Mouse (Mus musculus) embryonic stem cell, embryonic (primary cell): ENCODE results near the gene Lep.

Source experiments
- CTCF ChIA-PET, 4 experiments: fragments of 300-600 bp in 2 of 4; fragments of 350-600 bp in 2 of 4; sonication (Branson Sonifier 250); formaldehyde crosslinking; loops; one replicate each; lab custom pipeline; 2022; ENCODE audit warnings: inconsistent platforms in 2 of 4; lab: Charles Lee
- POLR2A ChIA-PET, 4 experiments: fragments of 300-600 bp in 2 of 4; fragments of 350-600 bp in 2 of 4; sonication (Branson Sonifier 250); formaldehyde crosslinking; loops; one replicate each; lab custom pipeline; 2022; ENCODE audit warnings: antibody characterized with exemption in 4 of 4, inconsistent platforms in 1 of 4; lab: Charles Lee

The Lep gene

DNA sequence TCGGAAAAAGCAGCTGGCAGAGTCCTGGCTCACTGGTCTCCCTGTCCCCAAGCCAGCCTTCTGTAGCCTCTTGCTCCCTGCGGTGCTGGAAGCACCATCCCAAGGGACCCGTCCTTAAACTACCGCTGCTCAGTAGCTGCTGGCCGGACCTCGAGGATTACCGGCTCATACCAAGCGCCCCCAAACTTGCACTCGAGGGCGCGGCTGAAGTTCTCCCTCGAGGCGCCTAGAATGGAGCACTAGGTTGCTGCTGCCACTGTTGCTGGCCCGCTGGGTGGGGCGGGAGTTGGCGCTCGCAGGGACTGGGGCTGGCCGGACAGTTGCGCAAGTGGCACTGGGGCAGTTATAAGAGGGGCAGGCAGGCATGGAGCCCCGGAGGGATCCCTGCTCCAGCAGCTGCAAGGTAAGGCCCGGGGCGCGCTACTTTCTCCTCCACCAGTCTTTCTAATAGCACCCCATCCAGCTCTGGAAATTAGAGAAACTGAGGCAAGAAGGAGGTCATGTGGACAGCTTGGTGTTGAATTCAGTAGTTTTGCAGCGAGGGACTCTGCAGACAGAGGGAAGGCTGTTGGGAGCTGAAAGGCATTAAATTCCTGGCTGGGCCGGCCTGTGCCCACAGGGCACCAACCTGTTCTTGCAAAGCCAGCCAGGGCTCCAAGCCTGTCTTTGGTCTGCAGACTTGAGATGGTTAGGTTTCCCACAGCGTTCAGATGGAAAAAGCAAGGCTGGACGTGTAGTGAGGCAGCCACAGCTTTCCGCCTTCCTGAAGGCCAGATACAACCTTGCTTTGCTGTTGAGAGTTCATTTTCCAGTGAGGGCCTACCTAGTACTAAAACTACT is at the start of gene Lep:
Lep (plus strand) TSS at position 375 of the 840 bp plus-strand sequence.
- ChIA-PET CTCF (interaction anchor here in 3 of 4 experiments (0.6 to 0.9 kb wide), 3 partner anchors 36 to 38 kb away, joined by 3 to 14 read pairs (median 3); no protein-coding TSS in a partner anchor), POLR2A (interaction anchor here in 2 of 4 experiments (1.1 to 1.6 kb wide), 2 partner anchors 58 to 104 kb away, joined by 3 read pairs; partner anchors contain the start of gene Rbm28 (in 1 of the 2))

DNA sequence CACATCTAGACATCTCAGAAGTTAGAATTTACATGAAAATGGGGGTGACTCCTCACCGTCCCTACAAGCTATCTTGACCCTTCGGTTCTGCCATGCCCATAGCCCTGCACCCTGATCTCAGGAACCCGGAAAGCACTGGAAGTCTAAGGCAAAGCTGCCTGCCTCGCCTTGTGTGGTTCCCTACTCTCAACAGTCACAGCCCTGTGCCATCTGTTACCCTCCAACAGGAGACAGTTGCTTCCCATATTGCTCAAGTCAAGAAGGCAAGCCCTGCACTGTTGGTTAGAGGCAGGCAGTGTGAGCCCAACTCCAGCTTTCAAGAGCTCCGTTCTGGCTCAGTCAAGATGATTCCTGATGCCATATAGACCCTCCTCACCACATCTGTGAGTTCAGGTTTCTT is 48.4 kb upstream of the Lep start:
- CTCF ChIA-PET, result interaction anchor here in 2 of 4 experiments (0.6 kb wide), 2 partner anchors 534 to 588 kb away, joined by 3 to 5 read pairs; partner anchors contain the start of gene Arf5 (in 1 of the 2)

GRCm38 (mm10) chr6:29013216-29013615 is 46.8 kb upstream of the Lep start:
- ChIA-PET CTCF (interaction anchor here in 3 of 4 experiments (1.1 to 3.0 kb wide), 4 partner anchors 9 to 64 kb away, joined by 3 to 13 read pairs (median 4); no protein-coding TSS in a partner anchor), POLR2A (interaction anchor here in 1 of 4 experiments (9.5 kb wide), 1 partner anchor 8 kb away, joined by 94 read pairs; no protein-coding TSS in a partner anchor)

More for the DNA sequence above, 48.4 kb upstream of the Lep start:
- POLR2A ChIA-PET, result interaction anchor here in 2 of 4 experiments (0.6 kb wide), 3 partner anchors 13 to 31 kb away, joined by 3 to 7 read pairs (median 3); no protein-coding TSS in a partner anchor

DNA sequence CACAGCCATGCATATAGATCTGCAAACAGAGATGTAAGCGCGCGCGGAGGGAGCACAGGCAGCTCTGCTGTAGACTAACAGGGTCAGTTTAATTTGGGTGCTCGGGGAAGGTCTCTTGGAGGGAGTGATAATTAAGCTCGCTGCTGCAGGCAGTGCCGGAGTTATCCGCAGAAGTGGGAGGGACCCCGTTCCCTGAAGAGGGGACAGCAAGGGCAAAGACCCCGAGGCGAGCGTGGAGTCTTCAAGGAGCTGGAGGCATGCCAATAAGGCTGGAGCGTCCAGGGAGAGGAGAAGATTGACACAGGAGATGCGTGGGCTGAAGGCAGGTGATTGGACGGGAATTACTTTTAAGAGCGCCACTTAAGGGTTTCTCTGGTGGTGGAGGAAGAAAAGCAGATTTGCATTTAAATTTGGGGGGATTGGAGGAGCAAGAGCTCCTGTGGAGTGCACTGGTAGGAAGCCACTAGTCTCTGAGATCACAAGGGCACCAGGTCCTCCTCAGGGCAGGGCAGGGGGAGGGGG is 43.1 kb upstream of the Lep start:
- CTCF ChIA-PET, result interaction anchor here (0.6 to 2.1 kb wide), 11 partner anchors 8 to 461 kb away, joined by 3 to 10 read pairs (median 3); no protein-coding TSS in a partner anchor
- POLR2A ChIA-PET, result interaction anchor here (0.6 to 9.5 kb wide), 35 partner anchors 8 to 602 kb away, joined by 3 to 94 read pairs (median 4); no protein-coding TSS in a partner anchor

DNA sequence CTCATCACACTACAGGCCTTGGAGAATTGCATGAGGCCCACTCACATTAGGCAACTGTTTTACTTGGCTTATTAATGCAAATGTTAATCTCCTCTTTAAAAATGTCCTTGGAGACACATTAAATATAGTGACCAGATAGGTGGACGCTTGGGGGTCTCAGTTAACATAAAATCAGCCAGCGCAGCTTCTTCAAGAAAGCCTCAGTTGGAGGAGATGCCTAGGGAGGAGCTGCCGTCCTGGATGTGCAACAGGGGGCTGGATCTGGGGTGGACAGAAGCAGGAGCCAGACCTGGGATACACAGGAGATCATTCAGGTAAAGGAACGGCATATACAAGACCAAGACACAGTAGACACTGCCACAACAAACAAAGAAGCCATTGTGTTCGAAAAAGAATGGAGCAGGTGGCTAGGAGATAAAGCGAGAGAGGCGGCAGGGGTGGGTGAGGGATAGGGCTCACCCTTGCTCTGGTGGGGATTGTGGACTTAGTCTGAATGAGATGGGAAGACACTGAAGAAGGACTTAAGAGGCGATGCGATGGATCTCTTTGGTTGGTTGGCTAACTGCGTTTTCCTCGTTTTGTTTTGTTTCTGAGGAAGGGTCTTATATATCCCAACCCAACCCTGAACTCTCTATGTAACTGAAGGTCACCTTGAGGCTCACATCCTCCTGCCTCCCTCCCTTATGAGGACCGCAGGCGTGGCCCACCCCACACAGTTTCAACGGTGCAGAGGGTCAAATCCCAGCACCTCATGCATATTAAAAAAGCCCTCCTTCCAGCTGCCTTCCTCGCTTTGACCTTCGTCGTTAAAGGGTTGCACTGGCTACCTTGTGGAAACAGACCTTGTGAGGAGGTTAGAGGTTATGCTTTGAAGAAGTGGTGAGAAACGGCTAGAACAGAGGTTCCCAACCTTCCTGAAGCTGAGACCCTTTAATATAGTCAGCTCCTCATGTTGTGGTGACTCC is 40.0 kb upstream of the Lep start:
- ChIA-PET CTCF (interaction anchor here (0.6 to 2.8 kb wide), 13 partner anchors 15 to 463 kb away, joined by 3 to 17 read pairs (median 4); no protein-coding TSS in a partner anchor), POLR2A (interaction anchor here in 3 of 4 experiments (0.6 to 9.5 kb wide), 13 partner anchors 8 to 595 kb away, joined by 3 to 94 read pairs (median 6); no protein-coding TSS in a partner anchor)

GRCm38 (mm10) chr6:29020937-29021336 is 39.1 kb upstream of the Lep start:
- ChIA-PET POLR2A (interaction anchor here in 3 of 4 experiments (0.6 to 9.5 kb wide), 18 partner anchors 12 to 541 kb away, joined by 3 to 94 read pairs (median 4); no protein-coding TSS in a partner anchor), CTCF (interaction anchor here (0.6 to 2.8 kb wide), 7 partner anchors 65 to 103 kb away, joined by 3 to 16 read pairs (median 3); no protein-coding TSS in a partner anchor)

GRCm38 (mm10) chr6:29021501-29021900 is 38.5 kb upstream of the Lep start:
- CTCF ChIA-PET, result interaction anchor here (0.8 to 2.8 kb wide), 7 partner anchors 8 to 489 kb away, joined by 3 to 16 read pairs (median 3); no protein-coding TSS in a partner anchor
- POLR2A ChIA-PET, result interaction anchor here in 3 of 4 experiments (0.7 to 9.5 kb wide), 14 partner anchors 11 to 541 kb away, joined by 3 to 94 read pairs (median 4); no protein-coding TSS in a partner anchor

- CTCF ChIA-PET, result interaction anchor here (0.8 to 2.8 kb wide), 7 partner anchors 9 to 490 kb away, joined by 3 to 16 read pairs (median 3); no protein-coding TSS in a partner anchor
- POLR2A ChIA-PET, result interaction anchor here in 2 of 4 experiments (0.7 to 9.5 kb wide), 10 partner anchors 17 to 542 kb away, joined by 3 to 94 read pairs (median 6); no protein-coding TSS in a partner anchor
Measured at GRCm38 (mm10) chr6:29022115-29022514, 37.9 kb upstream of the Lep start.

DNA sequence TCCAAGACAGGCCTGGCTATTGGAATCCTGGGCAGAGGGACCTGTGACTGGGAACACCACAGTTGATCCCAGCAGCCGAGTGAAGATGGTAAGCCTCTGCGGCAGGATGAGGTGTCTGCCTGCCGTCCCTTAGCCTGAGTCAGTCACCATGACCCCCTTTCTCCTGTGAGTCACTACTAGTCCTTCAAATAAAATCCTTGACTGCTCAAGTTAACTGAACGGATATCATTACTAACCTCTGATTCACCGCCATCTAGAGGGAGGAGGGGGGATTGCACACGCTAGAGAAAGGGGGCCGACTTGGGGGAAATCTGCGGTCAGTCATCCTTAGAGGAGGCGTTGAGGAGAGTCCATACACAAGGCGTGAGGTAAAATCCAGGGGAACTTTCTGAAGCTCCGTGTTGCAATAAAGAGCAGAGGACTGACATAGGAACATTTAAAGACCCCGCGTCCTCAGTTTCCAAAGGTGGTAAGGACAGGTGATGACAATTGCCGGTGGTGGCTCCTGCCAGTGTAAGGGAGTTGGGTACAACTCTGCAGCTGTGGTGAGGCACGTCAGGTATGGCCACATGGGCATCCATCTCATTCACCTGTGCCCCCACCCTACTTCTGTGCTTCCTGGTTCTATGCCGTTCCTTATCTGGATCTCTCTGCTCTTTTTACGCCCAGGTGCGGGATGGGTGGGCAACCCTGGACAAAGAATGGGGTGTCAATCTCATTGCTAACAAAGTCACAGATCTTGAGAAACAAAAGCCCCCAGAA is 36.6 kb upstream of the Lep start:
- POLR2A ChIA-PET, result interaction anchor here (0.7 to 2.5 kb wide), 31 partner anchors 8 to 601 kb away, joined by 3 to 13 read pairs (median 4); partner anchors contain the start of gene Calu (in 1 of the 4)

GRCm38 (mm10) chr6:29024000-29024417 is 36.0 kb upstream of the Lep start:
- ChIA-PET CTCF (interaction anchor here (0.5 to 3.8 kb wide), 85 partner anchors 8 to 903 kb away, joined by 3 to 71 read pairs (median 4); partner anchors contain the start of genes Rbm28 (in 2 of the 4), Arf5 (in 1 of the 4) and Lrrc4 (in 1 of the 4)), POLR2A (interaction anchor here (0.5 to 2.8 kb wide), 41 partner anchors 9 to 602 kb away, joined by 3 to 13 read pairs (median 4); partner anchors contain the start of genes Calu (in 1 of the 4) and Fam71f2 (in 1 of the 4))

More for the DNA sequence above, 36.6 kb upstream of the Lep start:
- CTCF ChIA-PET, result interaction anchor here (0.6 to 3.8 kb wide), 73 partner anchors 8 to 602 kb away, joined by 3 to 71 read pairs (median 4); partner anchors contain the start of genes Rbm28 (in 2 of the 4), Arf5 (in 1 of the 4) and Lrrc4 (in 1 of the 4)

- POLR2A ChIA-PET, result interaction anchor here in 3 of 4 experiments (0.9 to 3.0 kb wide), 21 partner anchors 9 to 546 kb away, joined by 3 to 24 read pairs (median 6); partner anchors contain the start of gene Calu (in 1 of the 3)
- CTCF ChIA-PET, result interaction anchor here in 3 of 4 experiments (0.5 to 3.8 kb wide), 11 partner anchors 9 to 229 kb away, joined by 3 to 71 read pairs (median 4); no protein-coding TSS in a partner anchor
Measured at GRCm38 (mm10) chr6:29025796-29026482, 34.1 kb upstream of the Lep start.

- ChIA-PET POLR2A (interaction anchor here (0.6 to 3.0 kb wide), 7 partner anchors 9 to 547 kb away, joined by 3 to 9 read pairs (median 7); no protein-coding TSS in a partner anchor), CTCF (interaction anchor here in 2 of 4 experiments (0.7 to 3.8 kb wide), 3 partner anchors 57 to 71 kb away, joined by 3 to 71 read pairs (median 3); no protein-coding TSS in a partner anchor)
Measured at GRCm38 (mm10) chr6:29026766-29027165, 33.3 kb upstream of the Lep start.

DNA sequence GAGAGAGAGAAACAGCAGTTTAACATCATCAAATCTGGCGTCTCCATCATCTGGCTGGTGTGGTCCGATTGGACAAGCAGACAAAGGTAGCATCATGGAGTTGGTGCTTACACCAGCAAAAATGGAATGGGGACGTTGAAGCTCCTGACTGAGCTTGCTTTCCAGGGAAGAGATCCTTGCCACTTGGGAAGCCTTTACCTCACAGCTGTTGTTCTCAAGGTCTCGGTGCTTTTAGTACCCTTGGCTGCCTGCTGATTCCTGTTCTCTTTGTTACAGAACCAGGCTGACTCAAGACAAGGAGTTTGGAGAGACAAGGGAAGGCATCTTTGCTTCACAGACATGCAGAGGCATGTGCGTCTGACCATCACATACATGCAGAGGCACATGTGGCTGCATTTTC is 31.9 kb upstream of the Lep start:
- CTCF ChIA-PET, result interaction anchor here in 2 of 4 experiments (1.1 to 1.9 kb wide), 2 partner anchors 72 to 78 kb away, joined by 4 to 10 read pairs (median 7); no protein-coding TSS in a partner anchor
- POLR2A ChIA-PET, result interaction anchor here (0.6 to 3.0 kb wide), 13 partner anchors 9 to 585 kb away, joined by 3 to 10 read pairs (median 4); no protein-coding TSS in a partner anchor

DNA sequence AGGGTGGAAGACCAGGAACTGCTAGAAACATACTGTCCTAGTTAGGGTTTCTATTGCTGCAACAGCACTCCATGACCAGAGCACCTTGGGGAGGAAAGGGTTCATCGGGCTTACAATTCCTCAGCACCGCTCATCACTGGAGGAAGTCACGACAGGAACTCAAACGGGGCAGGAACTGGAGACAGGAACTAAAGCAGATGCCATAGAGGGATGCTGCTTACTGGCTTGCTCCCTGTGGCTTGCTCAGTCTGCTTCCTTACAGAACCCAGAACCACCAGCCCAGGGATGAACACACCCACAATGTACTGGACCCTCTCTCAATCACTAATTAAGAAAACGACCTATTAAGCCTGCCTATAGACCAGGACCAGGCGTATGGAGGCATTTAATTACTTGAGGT is 30.5 kb upstream of the Lep start:
- POLR2A ChIA-PET, result interaction anchor here in 3 of 4 experiments (0.6 to 1.7 kb wide), 5 partner anchors 8 to 328 kb away, joined by 3 to 6 read pairs (median 3); no protein-coding TSS in a partner anchor
- CTCF ChIA-PET, result interaction anchor here in 2 of 4 experiments (0.5 to 1.9 kb wide), 7 partner anchors 43 to 211 kb away, joined by 3 to 10 read pairs (median 3); no protein-coding TSS in a partner anchor
